Mouse (Mus musculus) liver, embryonic 15.5 days (tissue): Measurements from ENCODE around the gene Pabpc1l. TPM values are rescaled to one million over a fixed set of nuclear protein-coding genes. Genes with fewer than 3 reads are reported as not detected.

Experiments used
- ATAC-seq: fragments of 200-750 bp; cut with Nextera tagmentation; 2 replicates; pipeline ENCODE4 v1.8.0; 2017; ENCODE audit warnings: moderate number of reproducible peaks, mild to moderate bottlenecking, moderate library complexity; ENCODE audit not compliant: insufficient read depth
- H3K27ac ChIP-seq: fragments of 300-500 bp; sonication (generic); replicated peaks from 2 replicates; pipeline ENCODE4 v1.5.1; 2015; ENCODE audit warnings: mild to moderate bottlenecking, inconsistent platforms
- H3K27me3 ChIP-seq: fragments of 300-500 bp; sonication (generic); 2 replicates; pipeline ENCODE4 v1.6.1; 2015; ENCODE audit warnings: mild to moderate bottlenecking, inconsistent platforms
- H3K36me3 ChIP-seq: fragments of 300-500 bp; sonication (generic); replicated peaks from 2 replicates; pipeline ENCODE4 v1.6.1; 2015; ENCODE audit warnings: moderate library complexity, mild to moderate bottlenecking, inconsistent platforms
- H3K4me1 ChIP-seq: fragments of 300-500 bp; sonication (generic); replicated peaks from 2 replicates; pipeline ENCODE4 v1.6.1; 2015; ENCODE audit warnings: inconsistent platforms
- H3K4me2 ChIP-seq: fragments of 300-500 bp; sonication (generic); 2 replicates; pipeline ENCODE4 v1.6.1; 2015; ENCODE audit warnings: moderate library complexity, mild to moderate bottlenecking, inconsistent platforms
- H3K4me3 ChIP-seq: fragments of 300-500 bp; sonication (generic); replicated peaks from 2 replicates; pipeline ENCODE4 v1.5.1; 2015; ENCODE audit warnings: mild to moderate bottlenecking, inconsistent platforms
- H3K9ac ChIP-seq: fragments of 300-500 bp; sonication (generic); 2 replicates; pipeline ENCODE4 v1.6.1; 2015; ENCODE audit warnings: moderate library complexity, mild to moderate bottlenecking, inconsistent platforms
- H3K9me3 ChIP-seq: fragments of 300-500 bp; sonication (generic); replicated peaks from 2 replicates; pipeline ENCODE4 v1.6.1; 2016; ENCODE audit warnings: inconsistent platforms
- WGBS: fragments of 180-500 bp; shearing (Covaris S2); methylation state at CpG from one replicate; pipeline ENCODE4 v1.1.7; 2015; ENCODE audit warnings: mixed read lengths; ENCODE audit not compliant: insufficient replicate concordance; 5-methylcytosine and 5-hydroxymethylcytosine counted together
- polyA plus RNA-seq: library from polyadenylated mRNA; unstranded; fragments of >200 nt; fragmentation: Nextera tagmentation; extraction: Ambion mirVana; gene quantifications from 2 replicates; pipeline ENCODE4 v1.2.1, GENCODE M21; 2015

The Pabpc1l gene
- polyA plus RNA-seq, 1 experiment from 2014 or later, result 0.32 TPM

GRCm38 (mm10) chr2:164036520-164037019 lies 11.3 kb downstream of the Pabpc1l start:
- H3K27me3 ChIP-seq, result no peaks in the 10 kb centered on the region
- H3K4me2 ChIP-seq, result no peak overlapping the region
- H3K4me3 ChIP-seq, result no peak overlapping the region
- no peaks in the 10 kb centered on the region for H3K4me1 ChIP-seq
- peak; percentile 37; the same call in 1 of the 2 replicates for ATAC-seq
- no peaks in the 10 kb centered on the region for H3K9me3 ChIP-seq
- no peaks in the 10 kb centered on the region for H3K36me3 ChIP-seq
- H3K9ac ChIP-seq, result no peak overlapping the region
- no peak overlapping the region for H3K27ac ChIP-seq
- 26% methylated on average over 10 of the region's 10 CpGs for WGBS

GRCm38 (mm10) chr2:164038407-164039028 lies 13.3 kb downstream of the Pabpc1l start:
- WGBS, result 56% methylated on average over 1 of the region's 1 CpGs
- peak; percentile 32; the same call in 1 of the 2 replicates for ATAC-seq
- H3K4me1 ChIP-seq, result no peaks in the 10 kb centered on the region
- no peaks in the 10 kb centered on the region for H3K27me3 ChIP-seq
- no peaks in the 10 kb centered on the region for H3K36me3 ChIP-seq
- H3K9ac ChIP-seq, result no peak overlapping the region
- no peak overlapping the region for H3K4me3 ChIP-seq
- H3K27ac ChIP-seq, result no peak overlapping the region
- no peaks in the 10 kb centered on the region for H3K9me3 ChIP-seq
- no peak overlapping the region for H3K4me2 ChIP-seq

GRCm38 (mm10) chr2:164040949-164041348 lies 15.7 kb downstream of the Pabpc1l start:
- 56% methylated on average over 6 of the region's 6 CpGs for WGBS
- Histone ChIP-seq H3K9ac (no peak overlapping the region), H3K4me2 (no peak overlapping the region), H3K27me3 (no peaks in the 10 kb centered on the region), H3K36me3 (no peaks in the 10 kb centered on the region), H3K4me1 (no peaks in the 10 kb centered on the region), H3K27ac (no peak overlapping the region; the same call in 1 of the 2 replicates), H3K9me3 (no peaks in the 10 kb centered on the region), H3K4me3 (no peak overlapping the region)
- ATAC-seq, result no peak

- Histone ChIP-seq H3K9me3 (no peaks in the 10 kb centered on the region), H3K4me1 (no peaks in the 10 kb centered on the region), H3K4me3 (no peak overlapping the region), H3K36me3 (no peaks in the 10 kb centered on the region), H3K4me2 (no peak overlapping the region), H3K27ac (no peak overlapping the region; the same call in 1 of the 2 replicates), H3K9ac (no peak overlapping the region), H3K27me3 (no peaks in the 10 kb centered on the region)
- ATAC-seq, result no peak
- WGBS, result 65% methylated on average over 2 of the region's 2 CpGs
Measured at GRCm38 (mm10) chr2:164041523-164041922, 16.3 kb downstream of the Pabpc1l start.

DNA sequence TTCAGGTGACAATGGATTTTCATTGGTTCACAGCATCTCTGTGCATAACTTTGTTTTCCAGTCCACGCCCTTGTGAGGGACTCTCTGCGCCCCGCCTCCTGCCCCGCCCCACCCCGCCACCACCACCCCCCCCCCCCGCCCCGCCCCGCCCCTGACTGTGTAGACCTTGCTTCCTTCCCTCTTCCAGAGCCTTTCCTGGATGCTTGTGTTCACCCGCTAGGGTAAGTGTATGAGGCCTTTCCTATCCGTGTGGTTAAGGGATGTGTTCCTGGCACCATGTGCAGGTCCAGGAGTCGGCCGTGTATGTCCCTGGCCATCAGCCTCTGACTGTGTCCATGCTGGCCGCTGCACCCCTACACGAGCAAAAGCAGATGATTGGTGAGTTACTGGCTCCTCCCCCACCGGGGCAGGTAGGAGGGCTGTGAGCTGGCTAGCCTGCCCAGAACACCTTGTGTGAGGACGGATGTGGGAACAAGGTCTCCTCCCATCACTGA lies 22.0 kb downstream of the Pabpc1l start:
- 1% methylated on average over 15 of the region's 16 CpGs for WGBS
- Histone ChIP-seq H3K27ac (no peak overlapping the region), H3K27me3 (no peaks in the 10 kb centered on the region), H3K4me1 (peaks cover 7% of the 10 kb centered on the region), H3K9me3 (no peaks in the 10 kb centered on the region), H3K9ac (no peak overlapping the region), H3K36me3 (peaks cover 7% of the 10 kb centered on the region), H3K4me2 (peak overlapping the region; percentile 59), H3K4me3 (peak overlapping the region; percentile 35)
- ATAC-seq, result peak; percentile 70

DNA sequence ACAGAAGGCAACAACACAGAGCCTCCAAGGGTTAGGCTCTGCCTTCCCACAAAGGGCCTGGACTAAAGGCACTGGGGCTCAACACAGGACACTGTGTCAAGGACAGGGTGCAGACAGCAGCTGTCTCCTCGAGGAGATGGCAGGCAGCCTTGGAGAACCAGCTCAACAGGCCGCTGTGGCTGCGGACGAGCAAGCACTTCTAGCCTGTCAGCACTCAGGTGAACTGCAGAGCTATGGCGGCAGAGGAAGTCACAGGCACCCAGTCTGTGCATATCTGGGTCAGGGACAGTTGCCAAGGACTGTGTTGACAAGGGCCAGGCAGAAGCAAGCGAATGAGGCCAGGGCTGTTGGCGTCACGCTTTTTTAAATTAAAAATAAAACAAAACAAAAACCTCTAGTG lies 28.5 kb downstream of the Pabpc1l start:
- no peak for ATAC-seq
- no peaks in the 10 kb centered on the region for H3K27me3 ChIP-seq
- peaks cover 61% of the 10 kb centered on the region for H3K36me3 ChIP-seq
- no peak overlapping the region for H3K9ac ChIP-seq
- H3K27ac ChIP-seq, result no peak overlapping the region
- H3K4me3 ChIP-seq, result no peak overlapping the region
- H3K4me2 ChIP-seq, result no peak overlapping the region
- WGBS, result 78% methylated on average over 8 of the region's 8 CpGs
- no peaks in the 10 kb centered on the region for H3K9me3 ChIP-seq
- no peaks in the 10 kb centered on the region for H3K4me1 ChIP-seq

- H3K36me3 ChIP-seq, result peaks cover 70% of the 10 kb centered on the region
Measured at GRCm38 (mm10) chr2:164054671-164055070, 29.4 kb downstream of the Pabpc1l start.

DNA sequence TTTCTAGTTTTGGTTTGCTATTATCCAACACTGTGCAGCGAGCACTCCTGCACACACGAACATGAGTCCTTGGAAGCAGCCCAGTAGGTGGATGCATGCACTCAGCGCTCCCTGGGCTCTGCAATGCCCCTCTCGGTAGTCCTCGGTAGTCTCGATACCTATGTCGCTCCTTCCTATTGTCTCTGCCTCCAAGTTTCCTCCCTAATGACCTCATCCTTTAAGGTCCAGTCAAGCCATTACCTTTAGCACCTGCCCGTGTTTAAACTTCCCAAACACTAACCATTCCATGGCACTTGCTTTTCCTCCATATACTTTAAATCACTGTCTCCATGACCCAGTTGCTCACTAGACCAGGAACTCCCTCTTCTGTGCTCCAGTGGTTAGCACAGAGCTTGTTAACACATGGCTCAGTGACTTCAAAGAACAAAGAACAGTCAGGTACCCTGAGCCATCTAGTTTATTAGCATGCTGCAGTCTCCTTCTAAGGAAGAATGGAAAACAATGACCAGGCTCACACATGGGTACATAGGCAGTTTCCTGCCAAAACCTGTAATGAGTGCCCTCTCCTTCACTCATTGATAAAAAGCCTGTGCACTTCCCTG lies 34.5 kb downstream of the Pabpc1l start:
- H3K27ac ChIP-seq, result no peak overlapping the region

More at GRCm38 (mm10) chr2:164054671-164055070, 29.4 kb downstream of the Pabpc1l start:
- Histone ChIP-seq H3K27me3 (no peaks in the 10 kb centered on the region), H3K4me1 (no peaks in the 10 kb centered on the region), H3K9me3 (no peaks in the 10 kb centered on the region), H3K4me3 (no peak overlapping the region), H3K9ac (no peak overlapping the region), H3K4me2 (no peak overlapping the region), H3K27ac (no peak overlapping the region)
- WGBS, result 85% methylated on average over 8 of the region's 8 CpGs
- no peak for ATAC-seq

DNA sequence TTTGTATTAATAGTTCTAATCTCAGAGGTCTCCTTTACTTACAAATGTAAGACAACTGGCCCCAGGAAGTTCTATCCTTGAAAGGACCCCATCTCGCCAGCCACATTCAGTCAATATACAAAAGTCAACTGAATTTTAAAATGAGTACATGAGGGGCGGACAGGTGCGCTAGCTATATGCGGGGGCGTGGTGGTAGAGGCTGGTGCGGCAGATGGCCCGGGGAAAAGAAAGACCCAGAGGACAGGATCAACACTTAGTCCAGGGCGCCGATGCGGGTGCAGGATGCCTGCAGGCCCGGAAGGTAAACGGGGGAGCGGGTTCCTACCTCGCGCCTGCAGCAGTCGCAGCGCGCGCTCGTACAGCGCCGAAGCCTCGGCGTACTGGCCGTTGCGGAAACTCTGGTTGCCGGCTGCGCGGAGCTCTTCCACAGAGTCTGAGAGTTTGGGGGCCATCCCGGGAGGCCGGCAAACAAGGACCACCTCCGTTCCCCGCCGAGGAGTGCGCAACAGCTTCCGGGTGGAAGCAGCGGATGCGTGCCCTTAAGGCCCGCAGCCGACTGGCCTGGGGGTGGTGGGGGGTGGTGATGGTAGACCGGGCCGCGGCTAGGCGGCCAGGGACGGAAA lies 45.0 kb downstream of the Pabpc1l start, which contains the start of gene Stk4:
Gene Stk4 (plus strand): TSS at position 181 of the 623 bp plus-strand sequence.
- Histone ChIP-seq H3K9ac (peak within 1 kb of the TSS; percentile 78), H3K36me3 (peaks cover 17% of the 10 kb centered on the region), H3K4me2 (peak within 1 kb of the TSS; percentile 89), H3K4me1 (peaks cover 40% of the 10 kb centered on the region), H3K9me3 (no peaks in the 10 kb centered on the region), H3K27me3 (no peaks in the 10 kb centered on the region), H3K4me3 (peak within 1 kb of the TSS; percentile 92), H3K27ac (peak within 1 kb of the TSS; percentile 69)
- under 1% methylated on average over 45 of the region's 45 CpGs for WGBS
- peak; percentile 1; the same call in 1 of the 2 replicates for ATAC-seq

More for the DNA sequence above, 34.5 kb downstream of the Pabpc1l start:
- ATAC-seq, result no peak
- Histone ChIP-seq H3K9ac (no peak overlapping the region), H3K4me3 (no peak overlapping the region), H3K4me2 (no peak overlapping the region), H3K4me1 (no peaks in the 10 kb centered on the region), H3K27me3 (no peaks in the 10 kb centered on the region), H3K36me3 (peaks cover 85% of the 10 kb centered on the region), H3K9me3 (no peaks in the 10 kb centered on the region)
- WGBS, result 84% methylated on average over 8 of the region's 8 CpGs

- Histone ChIP-seq H3K4me2 (peak within 1 kb of the TSS; percentile 89), H3K36me3 (peaks cover 11% of the 10 kb centered on the region; the same call in 1 of the 2 replicates), H3K4me3 (peak within 1 kb of the TSS; percentile 92), H3K9ac (peak within 1 kb of the TSS; percentile 78), H3K27ac (peak within 1 kb of the TSS; percentile 69), H3K27me3 (no peaks in the 10 kb centered on the region), H3K4me1 (peaks cover 45% of the 10 kb centered on the region), H3K9me3 (no peaks in the 10 kb centered on the region)
- WGBS, result under 1% methylated on average over 55 of the region's 55 CpGs
- ATAC-seq, result peak; percentile 93
Measured at GRCm38 (mm10) chr2:164070765-164071436, 45.7 kb downstream of the Pabpc1l start, which contains the start of gene Tomm34. Gene Tomm34 (minus strand): TSS chr2:164071169.
